Mouse (Mus musculus) cortical plate, adult 2 months (tissue): ENCODE results near the gene Emc3.

Source experiments
- CTCF ChIP-seq: fragments of 200-500 bp; IDR thresholded peaks from 2 replicates; pipeline ENCODE4 v1.5.1; 2011; ENCODE audit warnings: mild to moderate bottlenecking, control low read depth, low read length; ENCODE audit not compliant: insufficient read depth; ENCODE audit errors: extremely low read depth
- POLR2A ChIP-seq: fragments of 200-500 bp; IDR thresholded peaks from 2 replicates; pipeline ENCODE4 v1.6.1; 2011; ENCODE audit warnings: mild to moderate bottlenecking, low read length, control low read depth; ENCODE audit not compliant: insufficient read depth; ENCODE audit errors: extremely low read depth

DNA sequence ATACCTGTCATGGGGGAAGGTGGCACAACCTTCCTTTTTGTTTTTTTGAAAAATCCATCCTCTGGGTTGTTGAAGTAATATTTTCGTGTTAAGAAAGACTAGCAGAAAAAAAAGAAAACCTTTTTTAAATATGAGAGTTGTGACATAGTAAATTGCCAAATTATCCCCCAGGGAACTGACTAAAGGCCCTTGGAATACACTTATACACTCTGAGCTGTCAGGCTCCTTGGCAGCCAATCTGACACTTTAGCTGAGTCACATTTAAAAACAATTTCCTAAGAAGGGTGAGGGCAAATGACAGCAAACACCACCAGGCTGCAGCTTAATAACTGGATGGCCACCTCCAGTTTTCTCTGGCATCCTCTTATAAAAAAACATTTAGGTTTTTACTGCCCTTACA is 9.1 kb downstream of the Emc3 start:
- TF ChIP-seq CTCF (no peak), POLR2A (no peak)
